Mouse (Mus musculus): ENCODE measurements around the gene Nfatc3. TPM values are rescaled to one million over a fixed set of nuclear protein-coding genes. Genes with fewer than 3 reads are reported as not detected.

The Nfatc3 gene
- total RNA-seq, 1 experiment, result 19.6 TPM

GRCm38 (mm10) chr8:106059613-106060371 is 1.2 kb downstream of the Nfatc3 start:
- no peak for TF ChIP-seq HCFC1 (IDR thresholded peaks at IDR 0.05; ENCODE audit: borderline replicate concordance, insufficient read depth, low read length)
- no peak for TF ChIP-seq ZC3H11A (IDR thresholded peaks at IDR 0.05; ENCODE audit: borderline replicate concordance, low read depth, low read length)
- TF ChIP-seq ZNF384 (IDR thresholded peaks at IDR 0.05; ENCODE audit: low read depth, low read length), result no peak
- TF ChIP-seq MAFK (IDR thresholded peaks at IDR 0.05; ENCODE audit: insufficient read depth, low read depth, low read length), result no peak
- no peak for TF ChIP-seq CHD2 (IDR thresholded peaks at IDR 0.05; ENCODE audit: low read depth, low read length)
- no peaks in the 10 kb centered on the region for H3K36me3 ChIP-seq (ENCODE audit: control insufficient read depth, insufficient read depth, low read length, poor library complexity, severe bottlenecking)
- H3K27ac ChIP-seq (ENCODE audit: insufficient read depth, low read depth, low read length, poor library complexity, severe bottlenecking), result peak overlapping the region; percentile 15
- in situ Hi-C loops (cut with MboI; ENCODE audit: low sequenced_read_pairs in 2 of 2, unreplicated experiment in 2 of 2), result no loop called here
- DNase-seq (ENCODE audit: low read depth, low spot score), result no peak
- H3K9me3 ChIP-seq (ENCODE audit: control insufficient read depth, insufficient read depth, low read depth, low read length), result no peaks in the 10 kb centered on the region
- peak overlapping the region; percentile 85 for H3K9ac ChIP-seq (ENCODE audit: insufficient read depth, low read depth, low read length, poor library complexity, severe bottlenecking)
- H3K4me3 ChIP-seq (ENCODE audit: insufficient read depth in 1 of 2, low read depth in 1 of 2, low read length in 2 of 2, poor library complexity in 1 of 2, severe bottlenecking in 1 of 2), result peak overlapping the region; percentile 89 to 93
- peaks cover 6 to 8% of the 10 kb centered on the region in 2 experiments for H3K4me1 ChIP-seq (ENCODE audit: control insufficient read depth in 2 of 2, insufficient read depth in 2 of 2, low read length in 2 of 2, poor library complexity in 1 of 2)

- no peak overlapping the region for H3K9ac ChIP-seq (ENCODE audit: insufficient read depth, low read depth, low read length, poor library complexity, severe bottlenecking)
- peaks cover 0 to 2% of the 10 kb centered on the region in 2 experiments; a peak in 2 of 4 replicates for H3K4me1 ChIP-seq (ENCODE audit: control insufficient read depth in 2 of 2, insufficient read depth in 2 of 2, low read length in 2 of 2, poor library complexity in 1 of 2)
- no peaks in the 10 kb centered on the region for H3K36me3 ChIP-seq (ENCODE audit: control insufficient read depth, insufficient read depth, low read length, poor library complexity, severe bottlenecking)
- DNase-seq (ENCODE audit: low read depth, low spot score), result no peak
- no peak overlapping the region for H3K27ac ChIP-seq (ENCODE audit: insufficient read depth, low read depth, low read length, poor library complexity, severe bottlenecking)
- no peaks in the 10 kb centered on the region for H3K9me3 ChIP-seq (ENCODE audit: control insufficient read depth, insufficient read depth, low read depth, low read length)
- peak overlapping the region; percentile 89 to 93; a peak in 3 of 4 replicates for H3K4me3 ChIP-seq (ENCODE audit: insufficient read depth in 1 of 2, low read depth in 1 of 2, low read length in 2 of 2, poor library complexity in 1 of 2, severe bottlenecking in 1 of 2)
- no peak for TF ChIP-seq ZC3H11A (IDR thresholded peaks at IDR 0.05; ENCODE audit: borderline replicate concordance, low read depth, low read length)
- TF ChIP-seq HCFC1 (IDR thresholded peaks at IDR 0.05; ENCODE audit: borderline replicate concordance, insufficient read depth, low read length), result no peak
- no peak for TF ChIP-seq ZNF384 (IDR thresholded peaks at IDR 0.05; ENCODE audit: low read depth, low read length)
- in situ Hi-C loops (cut with MboI; ENCODE audit: low sequenced_read_pairs in 2 of 2, unreplicated experiment in 2 of 2), result no loop called here
These were observed 1.9 kb downstream of the Nfatc3 start for GRCm38 (mm10) chr8:106060521-106060920.

DNA sequence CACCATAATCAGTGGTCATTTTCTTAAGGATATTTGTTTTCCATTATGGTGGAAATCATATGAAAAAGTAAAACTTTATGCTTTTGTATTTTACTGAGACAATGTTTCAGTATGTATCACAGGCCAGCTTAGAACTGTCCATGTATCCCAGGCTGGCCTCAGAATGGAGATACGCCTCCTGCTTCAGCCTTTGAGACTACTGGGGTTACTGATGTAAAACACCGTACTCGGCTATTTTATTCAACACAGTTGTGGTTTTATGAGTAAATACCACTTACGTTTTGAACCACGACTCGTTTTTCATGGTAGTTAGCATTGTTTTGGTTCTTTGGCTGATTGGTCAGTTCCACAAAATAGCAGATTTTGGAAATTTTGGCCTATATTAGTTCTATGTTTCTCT is 3.0 kb downstream of the Nfatc3 start:
- Histone ChIP-seq H3K27ac (ENCODE audit: insufficient read depth, low read depth, low read length, poor library complexity, severe bottlenecking) (no peak overlapping the region), H3K4me3 (ENCODE audit: insufficient read depth in 1 of 2, low read depth in 1 of 2, low read length in 2 of 2, poor library complexity in 1 of 2, severe bottlenecking in 1 of 2) (no peak overlapping the region), H3K4me1 (ENCODE audit: control insufficient read depth in 2 of 2, insufficient read depth in 2 of 2, low read length in 2 of 2, poor library complexity in 1 of 2) (peaks cover 0 to 2% of the 10 kb centered on the region in 2 experiments; a peak in 1 of 4 replicates), H3K9ac (ENCODE audit: insufficient read depth, low read depth, low read length, poor library complexity, severe bottlenecking) (no peak overlapping the region), H3K36me3 (ENCODE audit: control insufficient read depth, insufficient read depth, low read length, poor library complexity, severe bottlenecking) (no peaks in the 10 kb centered on the region), H3K9me3 (ENCODE audit: control insufficient read depth, insufficient read depth, low read depth, low read length) (no peaks in the 10 kb centered on the region)
- in situ Hi-C loops (cut with MboI; ENCODE audit: low sequenced_read_pairs in 2 of 2, unreplicated experiment in 2 of 2), result no loop called here
- no peak for DNase-seq (ENCODE audit: low read depth, low spot score)
- no peak for TF ChIP-seq MAFK (IDR thresholded peaks at IDR 0.05; ENCODE audit: insufficient read depth, low read depth, low read length)
- no peak for TF ChIP-seq ZC3H11A (IDR thresholded peaks at IDR 0.05; ENCODE audit: borderline replicate concordance, low read depth, low read length)
- TF ChIP-seq HCFC1 (IDR thresholded peaks at IDR 0.05; ENCODE audit: borderline replicate concordance, insufficient read depth, low read length), result no peak
- no peak for TF ChIP-seq ZNF384 (IDR thresholded peaks at IDR 0.05; ENCODE audit: low read depth, low read length)
- no peak for TF ChIP-seq CHD2 (IDR thresholded peaks at IDR 0.05; ENCODE audit: low read depth, low read length)

DNA sequence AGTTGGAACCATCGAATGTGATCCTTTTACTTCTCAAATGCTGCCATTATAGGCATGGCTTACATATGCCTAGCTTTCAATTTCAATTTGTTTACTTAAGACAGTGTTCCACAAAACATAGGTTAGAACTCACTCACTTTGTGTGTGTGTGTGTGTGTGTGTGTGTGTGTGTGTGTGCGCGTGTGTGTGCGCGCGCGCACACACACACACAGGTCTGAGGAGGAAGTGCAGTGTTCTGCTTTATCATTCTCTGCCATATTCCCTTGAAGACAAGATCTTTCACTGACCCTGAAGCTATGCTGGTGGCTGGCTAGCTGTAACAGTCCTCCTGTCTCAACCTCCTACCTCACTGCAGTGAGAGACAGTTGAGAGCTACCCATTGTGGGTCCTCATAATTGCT is 4.4 kb downstream of the Nfatc3 start:
- Histone ChIP-seq H3K4me1 (ENCODE audit: control insufficient read depth in 2 of 2, insufficient read depth in 2 of 2, low read length in 2 of 2, poor library complexity in 1 of 2) (peaks cover 0 to 2% of the 10 kb centered on the region in 2 experiments; a peak in 1 of 4 replicates), H3K4me3 (ENCODE audit: insufficient read depth in 1 of 2, low read depth in 1 of 2, low read length in 2 of 2, poor library complexity in 1 of 2, severe bottlenecking in 1 of 2) (no peak overlapping the region), H3K27ac (ENCODE audit: insufficient read depth, low read depth, low read length, poor library complexity, severe bottlenecking) (no peak overlapping the region), H3K36me3 (ENCODE audit: control insufficient read depth, insufficient read depth, low read length, poor library complexity, severe bottlenecking) (no peaks in the 10 kb centered on the region), H3K9ac (ENCODE audit: insufficient read depth, low read depth, low read length, poor library complexity, severe bottlenecking) (no peak overlapping the region), H3K9me3 (ENCODE audit: control insufficient read depth, insufficient read depth, low read depth, low read length) (no peaks in the 10 kb centered on the region)
- in situ Hi-C loops (cut with MboI; ENCODE audit: low sequenced_read_pairs in 2 of 2, unreplicated experiment in 2 of 2), result no loop called here
- DNase-seq (ENCODE audit: low read depth, low spot score), result no peak
- no peak for TF ChIP-seq ZC3H11A (IDR thresholded peaks at IDR 0.05; ENCODE audit: borderline replicate concordance, low read depth, low read length)
- TF ChIP-seq MAFK (IDR thresholded peaks at IDR 0.05; ENCODE audit: insufficient read depth, low read depth, low read length), result no peak
- no peak for TF ChIP-seq ZNF384 (IDR thresholded peaks at IDR 0.05; ENCODE audit: low read depth, low read length)
